Mouse (Mus musculus): ENCODE measurements around the gene Pycard. TPM values are rescaled to one million over a fixed set of nuclear protein-coding genes. Genes with fewer than 3 reads are reported as not detected.
A peak's percentile ranks its signal among the peaks of the same experiment; 100 is the strongest.
"Not testable (repeated sequence)": the region's sequence is repeated elsewhere in the genome, so short reads cannot be mapped to it uniquely, and the experiment has no call there.

Gene Pycard
- polyA plus RNA-seq, 1 experiment: 3.6 TPM

DNA sequence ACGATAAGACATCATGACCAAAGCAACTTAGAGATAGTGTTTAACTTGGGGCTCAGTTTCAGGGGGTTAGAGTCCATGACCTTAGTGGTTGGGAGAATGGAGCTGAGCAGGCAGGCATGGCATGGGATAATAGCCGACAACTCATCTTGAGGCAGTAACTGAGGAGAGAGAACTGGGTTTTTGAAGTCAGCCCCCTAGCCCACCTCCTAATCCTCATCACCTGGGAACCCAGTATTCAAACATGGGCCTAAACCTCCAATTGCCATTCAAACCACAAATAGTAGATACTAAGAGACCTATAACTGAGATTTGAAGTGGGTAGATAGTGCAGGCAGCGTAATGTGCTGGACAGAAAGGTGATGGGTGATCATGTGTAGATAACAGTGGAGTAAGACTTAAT lies 13.1 kb downstream of the Pycard start:
- no peaks in the 10 kb centered on the region for H3K4me1 ChIP-seq (ENCODE audit: control insufficient read depth, insufficient read depth, insufficient read length, low read length)
- H3K4me3 ChIP-seq (ENCODE audit: insufficient read depth, low read depth, low read length): no peak overlapping the region
- no peak overlapping the region for H3K27ac ChIP-seq (replicated peaks; ENCODE audit: low read depth, low read length)

DNA sequence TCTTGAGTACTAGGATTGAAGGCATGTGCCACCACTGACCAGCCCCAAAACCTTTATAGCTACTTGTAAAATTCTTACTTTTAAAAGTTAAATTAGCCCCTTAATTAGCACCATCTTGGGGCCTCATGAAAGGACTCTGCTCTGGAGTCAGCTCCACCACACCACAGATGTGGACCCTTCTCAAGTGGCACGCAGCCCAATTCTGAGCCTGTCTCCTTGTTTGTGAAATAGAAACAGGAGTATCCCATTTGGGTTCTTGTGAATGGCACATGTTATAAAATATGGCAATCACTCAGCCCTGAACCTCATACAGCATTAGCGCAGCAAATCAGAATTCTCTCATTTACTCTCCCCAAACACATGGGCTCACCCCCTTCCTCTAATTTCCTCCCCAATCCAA lies 14.8 kb downstream of the Pycard start:
- Histone ChIP-seq H3K27ac (replicated peaks; ENCODE audit: low read depth, low read length) (no peak overlapping the region), H3K4me3 (ENCODE audit: insufficient read depth, low read depth, low read length) (no peak overlapping the region), H3K4me1 (ENCODE audit: control insufficient read depth, insufficient read depth, insufficient read length, low read length) (no peaks in the 10 kb centered on the region)

DNA sequence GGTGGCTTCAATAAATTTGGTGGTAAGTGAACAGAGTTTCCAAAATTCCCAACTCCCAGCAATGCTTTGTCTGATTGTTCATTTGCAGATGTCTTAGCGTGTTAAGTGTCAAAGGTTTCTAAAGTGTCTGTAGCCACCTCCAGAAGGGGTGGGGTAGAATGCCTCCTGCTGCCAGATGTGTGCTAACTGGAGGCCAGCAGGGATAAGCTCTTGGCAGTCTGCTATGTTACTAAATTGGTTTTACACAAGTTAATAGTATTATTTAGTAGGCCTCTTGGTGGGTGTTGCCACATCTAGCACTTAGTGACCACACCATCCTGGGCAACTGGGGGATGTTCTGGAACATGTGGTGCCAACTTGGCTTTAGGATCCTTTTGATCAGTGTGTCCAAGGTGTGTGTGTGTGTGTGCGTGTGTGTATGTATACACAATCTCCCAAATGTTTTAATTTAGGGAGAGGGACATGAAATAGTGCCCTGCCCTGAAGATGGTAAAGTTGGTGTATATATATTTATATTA lies 19.2 kb downstream of the Pycard start:
- H3K27ac ChIP-seq (replicated peaks; ENCODE audit: low read depth, low read length): no peak overlapping the region
- no peaks in the 10 kb centered on the region; the same call in 1 of the 2 replicates for H3K4me1 ChIP-seq (ENCODE audit: control insufficient read depth, insufficient read depth, insufficient read length, low read length)
- no peak overlapping the region for H3K4me3 ChIP-seq (ENCODE audit: insufficient read depth, low read depth, low read length)

DNA sequence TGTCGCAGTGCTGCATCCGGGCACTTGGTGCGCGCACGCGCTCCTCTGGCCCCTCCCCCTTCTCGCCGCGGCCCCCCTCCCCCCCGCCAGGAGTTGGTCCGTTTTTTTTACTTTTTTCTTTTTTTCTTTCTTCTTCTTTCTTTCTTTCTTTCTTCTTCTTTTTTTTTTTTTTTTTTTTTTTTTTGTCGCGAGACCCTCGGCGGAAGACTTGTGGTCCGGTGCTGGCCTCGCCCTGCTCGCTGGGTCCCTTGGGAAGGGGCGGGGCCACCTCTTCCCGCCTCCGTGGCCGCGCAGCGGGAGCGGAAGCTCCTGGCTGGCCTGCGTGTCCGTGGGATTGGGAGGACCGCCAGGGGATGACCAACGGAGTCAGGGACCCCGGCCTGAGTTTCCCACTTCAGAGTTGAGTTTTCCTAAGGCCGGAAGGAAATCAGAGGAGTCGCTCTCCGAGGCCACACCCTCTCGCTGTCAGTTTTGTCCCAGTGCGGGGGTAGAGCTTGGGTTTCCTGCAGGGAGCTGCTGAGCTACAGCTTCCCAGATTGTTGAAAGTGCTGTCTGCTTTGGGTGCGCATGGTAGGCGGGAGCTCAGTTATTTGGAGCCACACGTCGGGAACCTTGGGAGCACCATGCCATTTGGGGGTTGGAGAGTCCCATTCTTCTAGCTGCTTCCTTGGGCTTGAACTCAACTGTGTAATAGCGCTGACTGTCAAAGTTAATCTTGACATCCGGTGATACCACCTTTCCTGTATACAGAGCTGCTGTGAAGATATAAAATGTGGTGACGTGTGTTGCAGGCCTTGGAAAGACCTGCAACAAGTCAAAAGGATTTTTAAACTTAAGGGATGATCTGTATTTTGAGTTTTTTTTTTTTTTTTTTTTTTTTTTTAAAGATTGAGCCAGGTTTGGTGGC lies 25.5 kb downstream of the Pycard start:
- Histone ChIP-seq H3K4me3 (ENCODE audit: insufficient read depth, low read depth, low read length) (peak overlapping the region; percentile 99), H3K27ac (replicated peaks; ENCODE audit: low read depth, low read length) (peak overlapping the region; percentile 96), H3K4me1 (ENCODE audit: control insufficient read depth, insufficient read depth, insufficient read length, low read length) (peaks cover 4% of the 10 kb centered on the region; the same call in 1 of the 2 replicates)

DNA sequence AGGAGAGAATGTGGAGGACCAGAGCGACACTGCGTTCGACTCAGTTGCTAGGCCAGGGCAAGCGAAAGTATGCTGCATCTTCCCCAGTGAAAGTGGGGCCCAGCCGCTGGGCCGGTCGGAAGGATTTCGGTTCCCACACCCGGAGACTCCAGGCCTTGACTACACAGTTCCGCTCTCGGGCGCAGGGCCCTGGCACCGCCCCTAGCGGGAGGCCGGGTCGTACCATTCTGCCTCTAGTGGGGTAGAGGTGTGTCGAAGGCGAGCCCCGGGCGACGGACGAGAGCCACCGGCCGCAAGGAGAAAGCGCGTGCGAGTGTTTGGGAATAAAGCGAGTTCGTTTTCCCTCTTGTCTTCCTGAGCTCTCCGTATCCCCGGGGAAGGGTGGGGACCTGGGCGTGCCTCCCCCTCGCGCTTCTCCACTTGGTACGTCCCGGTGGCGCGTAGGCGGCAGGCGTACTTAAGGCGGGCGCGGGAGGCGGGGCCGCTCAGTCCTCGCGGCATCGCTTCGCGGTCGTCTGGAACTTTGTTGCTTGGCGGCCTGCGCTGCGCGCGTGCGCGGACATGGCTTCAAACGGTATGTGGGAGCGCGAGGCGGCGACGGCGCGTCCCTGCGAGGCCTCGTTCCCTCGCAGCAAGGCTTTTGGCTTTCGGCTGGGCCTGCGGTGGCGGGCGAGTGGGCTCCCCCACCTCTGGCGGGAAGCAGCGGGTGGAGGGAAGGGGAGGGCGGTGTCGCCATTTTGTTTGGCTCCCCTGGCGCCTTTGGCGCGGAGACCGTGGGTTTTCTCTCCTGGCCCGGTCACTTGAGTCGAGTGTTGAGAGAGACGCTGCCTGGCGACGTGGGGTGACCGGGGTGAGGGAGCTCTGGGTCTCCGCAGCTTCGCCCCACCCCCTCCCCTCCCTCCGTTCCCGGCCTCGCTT lies 26.4 kb downstream of the Pycard start, which contains the start of gene Fus:
Gene Fus (plus strand): TSS at position 454 of the 918 bp plus-strand sequence.
- peak within 1 kb of the TSS; percentile 99 for H3K4me3 ChIP-seq (ENCODE audit: insufficient read depth, low read depth, low read length)
- H3K27ac ChIP-seq (replicated peaks; ENCODE audit: low read depth, low read length): peak within 1 kb of the TSS; percentile 99
- peaks cover 4% of the 10 kb centered on the region; the same call in 1 of the 2 replicates for H3K4me1 ChIP-seq (ENCODE audit: control insufficient read depth, insufficient read depth, insufficient read length, low read length)

DNA sequence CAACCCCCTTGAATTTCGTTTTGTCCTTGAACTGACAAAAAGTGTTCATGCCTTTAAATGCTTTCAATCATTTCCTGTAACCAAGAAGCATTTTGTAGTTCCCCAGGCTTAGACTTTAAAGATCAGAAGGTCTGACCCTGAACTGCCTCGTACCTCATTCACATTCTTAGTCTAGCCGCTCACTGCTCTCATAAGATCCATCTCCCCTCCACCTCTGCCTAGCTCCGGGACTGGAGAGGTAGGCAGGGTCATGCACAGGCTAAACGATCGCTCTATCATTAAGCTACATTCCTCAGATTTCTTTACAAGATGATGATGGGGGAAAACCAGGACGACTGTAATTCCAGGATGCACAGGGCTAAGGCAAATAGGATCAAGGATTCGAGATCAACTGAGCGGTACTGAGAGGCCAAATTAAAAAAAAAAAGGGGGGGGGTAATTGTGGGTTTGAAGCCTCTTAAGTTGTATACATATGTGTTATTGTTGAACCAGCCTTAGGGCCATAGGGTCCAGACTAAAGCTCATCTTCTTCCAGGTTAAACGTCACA lies 27.2 kb downstream of the Pycard start:
- Histone ChIP-seq H3K27ac (replicated peaks; ENCODE audit: low read depth, low read length) (peak overlapping the region; percentile 93), H3K4me1 (ENCODE audit: control insufficient read depth, insufficient read depth, insufficient read length, low read length) (peaks cover 4% of the 10 kb centered on the region; the same call in 1 of the 2 replicates), H3K4me3 (ENCODE audit: insufficient read depth, low read depth, low read length) (peak overlapping the region; percentile 99)

DNA sequence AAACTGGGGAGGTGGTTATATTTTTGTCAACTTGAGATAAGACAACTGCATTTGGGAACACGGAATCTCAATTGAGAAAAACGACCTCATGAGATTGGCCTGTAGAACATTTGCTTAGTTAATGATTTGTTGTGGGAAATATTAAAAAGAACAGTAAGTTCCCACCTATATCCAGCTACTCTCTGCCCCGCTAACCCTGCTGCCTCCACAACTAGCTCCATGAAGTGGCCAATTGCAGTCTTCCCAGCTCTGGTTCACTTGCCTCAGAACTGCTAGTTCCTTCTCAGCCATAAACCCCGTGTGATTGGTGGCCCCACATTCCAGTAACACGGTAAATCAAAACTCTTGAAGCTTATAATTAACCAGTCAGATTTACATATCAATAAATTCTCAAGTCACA lies 34.3 kb downstream of the Pycard start:
- no peak overlapping the region for H3K27ac ChIP-seq (replicated peaks; ENCODE audit: low read depth, low read length)
- H3K4me3 ChIP-seq (ENCODE audit: insufficient read depth, low read depth, low read length): no peak overlapping the region
- no peaks in the 10 kb centered on the region for H3K4me1 ChIP-seq (ENCODE audit: control insufficient read depth, insufficient read depth, insufficient read length, low read length)

GRCm38 (mm10) chr7:127952864-127953581 lies 40.6 kb downstream of the Pycard start:
- Histone ChIP-seq H3K4me3 (ENCODE audit: insufficient read depth, low read depth, low read length) (no peak overlapping the region), H3K4me1 (ENCODE audit: control insufficient read depth, insufficient read depth, insufficient read length, low read length) (peaks cover 4% of the 10 kb centered on the region; the same call in 1 of the 2 replicates), H3K27ac (replicated peaks; ENCODE audit: low read depth, low read length) (no peak overlapping the region)

DNA sequence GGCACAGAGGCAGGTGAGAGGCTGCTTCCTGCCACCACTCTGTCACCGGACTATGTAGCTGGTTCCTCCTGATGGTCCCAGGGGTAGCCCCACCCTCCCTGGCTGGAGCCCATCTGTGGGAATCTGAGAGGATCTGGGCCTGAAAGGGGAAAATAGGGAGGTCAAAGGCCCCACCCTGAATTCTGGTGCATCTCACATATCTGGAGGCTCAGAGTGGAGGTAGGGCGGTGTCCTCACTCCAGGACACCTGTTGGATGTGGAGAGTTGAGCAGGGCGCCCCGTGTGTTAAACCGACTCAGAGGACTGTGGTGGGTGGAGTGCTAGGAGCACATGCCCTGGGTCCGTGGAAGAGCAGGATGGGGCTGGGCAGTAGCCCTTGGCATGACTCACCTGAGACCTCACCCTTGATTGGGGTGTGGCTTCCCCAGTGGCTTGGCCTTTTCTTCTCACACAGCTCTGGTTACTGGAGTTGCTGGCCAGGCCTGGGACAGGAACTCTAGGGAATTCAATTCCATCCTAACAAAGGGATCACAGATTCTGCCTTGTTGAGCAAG lies 47.1 kb downstream of the Pycard start, which contains the start of gene Prss36:
Gene Prss36 (minus strand): TSS at position 256 of the 554 bp plus-strand sequence.
- no peak within 1 kb of the TSS for H3K27ac ChIP-seq (replicated peaks; ENCODE audit: low read depth, low read length)
- H3K4me3 ChIP-seq (ENCODE audit: insufficient read depth, low read depth, low read length): no peak within 1 kb of the TSS
- peaks cover 4% of the 10 kb centered on the region for H3K4me1 ChIP-seq (ENCODE audit: control insufficient read depth, insufficient read depth, insufficient read length, low read length)

DNA sequence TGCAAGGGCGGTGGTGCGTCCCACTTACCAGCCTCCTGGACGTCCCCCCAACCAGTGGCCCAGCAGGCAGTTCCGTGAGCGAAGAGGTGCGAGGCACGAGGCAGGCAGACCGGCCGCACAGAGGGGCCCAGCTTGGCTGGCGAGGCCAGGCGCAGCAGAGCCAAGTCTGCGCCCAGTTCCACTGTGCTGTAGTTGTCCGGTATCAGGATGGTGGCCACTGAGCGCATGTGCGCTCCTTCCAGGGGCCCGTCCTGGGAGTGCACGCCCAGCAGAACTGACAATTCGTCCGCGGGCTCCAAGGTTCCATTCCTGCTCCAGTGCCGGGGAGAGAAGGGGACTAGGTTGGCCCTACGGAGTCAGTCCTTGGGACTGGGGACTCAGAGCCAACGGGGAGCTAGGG lies 49.1 kb downstream of the Pycard start:
- Histone ChIP-seq H3K4me1 (ENCODE audit: control insufficient read depth, insufficient read depth, insufficient read length, low read length) (peaks cover 4% of the 10 kb centered on the region), H3K27ac (replicated peaks; ENCODE audit: low read depth, low read length) (peak overlapping the region; percentile 67), H3K4me3 (ENCODE audit: insufficient read depth, low read depth, low read length) (peak overlapping the region; percentile 55)

DNA sequence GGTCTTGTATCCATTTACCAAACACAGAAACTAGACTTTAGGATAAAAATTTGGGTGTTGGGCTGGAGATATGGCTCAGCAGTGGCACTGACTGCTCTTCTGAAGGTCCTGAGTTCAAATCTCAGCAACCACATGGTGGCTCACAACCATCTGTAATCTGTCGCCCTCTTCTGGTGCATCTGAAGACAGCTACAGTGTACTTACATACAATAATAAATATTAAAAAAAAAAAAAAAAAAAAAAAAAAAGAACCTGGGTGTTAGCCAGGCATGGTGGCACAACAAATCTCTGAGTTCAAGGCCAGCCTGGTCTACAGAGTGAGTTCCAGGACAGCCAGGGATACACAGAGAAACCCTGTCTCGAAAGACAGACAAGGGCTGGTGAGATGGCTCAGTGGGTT lies 51.6 kb downstream of the Pycard start:
- H3K4me3 ChIP-seq (ENCODE audit: insufficient read depth, low read depth, low read length); H3K4me1 ChIP-seq (ENCODE audit: control insufficient read depth, insufficient read depth, insufficient read length, low read length); H3K27ac ChIP-seq (replicated peaks; ENCODE audit: low read depth, low read length): not testable (repeated sequence)
